Mouse (Mus musculus): Measurements from ENCODE around the gene Zfp536. TPM values are rescaled to one million over a fixed set of nuclear protein-coding genes. Genes with fewer than 3 reads are reported as not detected.

Gene Zfp536
- polyA plus RNA-seq, 1 experiment from 2014 or later = 11.5 TPM

GRCm38 (mm10) chr7:37466477-37467243 lies 306.8 kb downstream of the Zfp536 start:
- Histone ChIP-seq H3K4me2 (ENCODE audit: low read length) (no peak overlapping the region), H3K4me1 (replicated peaks; ENCODE audit: control insufficient read depth, insufficient read depth, low read length) (no peaks in the 10 kb centered on the region; the same call in 1 of the 2 replicates), H3K9me3 (ENCODE audit: control insufficient read depth, low read length) (no peaks in the 10 kb centered on the region), H3K36me3 (ENCODE audit: control insufficient read depth, insufficient read depth, low read length) (no peaks in the 10 kb centered on the region), H3K27ac (ENCODE audit: low read depth) (no peak overlapping the region), H3K27me3 (replicated peaks; ENCODE audit: control insufficient read depth, insufficient read depth, low read length) (no peaks in the 10 kb centered on the region), H3K4me3 (ENCODE audit: low read depth, low read length) (no peak overlapping the region), H3K9ac (ENCODE audit: low read length) (no peak overlapping the region)
- WGBS = 37% methylated on average over 9 of the region's 9 CpGs
- no peak for DNase-seq (ENCODE audit: low spot score)
- no peak for ATAC-seq (replicated peaks; ENCODE audit: low FRiP score, low TSS enrichment, low read depth)

- no peak overlapping the region for H3K4me2 ChIP-seq (ENCODE audit: low read length)
- H3K9me3 ChIP-seq (ENCODE audit: control insufficient read depth, low read length) = no peaks in the 10 kb centered on the region
- WGBS = 41% methylated on average over 7 of the region's 7 CpGs
- H3K4me3 ChIP-seq (ENCODE audit: low read depth, low read length) = no peak overlapping the region
- H3K36me3 ChIP-seq (ENCODE audit: control insufficient read depth, insufficient read depth, low read length) = no peaks in the 10 kb centered on the region
- no peak for ATAC-seq (replicated peaks; ENCODE audit: low FRiP score, low TSS enrichment, low read depth)
- H3K4me1 ChIP-seq (replicated peaks; ENCODE audit: control insufficient read depth, insufficient read depth, low read length) = no peaks in the 10 kb centered on the region; the same call in 1 of the 2 replicates
- H3K27ac ChIP-seq (ENCODE audit: low read depth) = no peak overlapping the region
- no peaks in the 10 kb centered on the region for H3K27me3 ChIP-seq (replicated peaks; ENCODE audit: control insufficient read depth, insufficient read depth, low read length)
- H3K9ac ChIP-seq (ENCODE audit: low read length) = no peak overlapping the region
- no peak for DNase-seq (ENCODE audit: low spot score)
Measured at GRCm38 (mm10) chr7:37464186-37464721, 309.2 kb downstream of the Zfp536 start.

GRCm38 (mm10) chr7:37447523-37447922 lies 325.9 kb downstream of the Zfp536 start:
- no peak overlapping the region for H3K4me3 ChIP-seq (ENCODE audit: low read depth, low read length)
- DNase-seq (ENCODE audit: low spot score) = no peak
- 85% methylated on average over 3 of the region's 3 CpGs for WGBS
- H3K36me3 ChIP-seq (ENCODE audit: control insufficient read depth, insufficient read depth, low read length) = no peaks in the 10 kb centered on the region
- peaks cover 4% of the 10 kb centered on the region; the same call in 1 of the 2 replicates for H3K9me3 ChIP-seq (ENCODE audit: control insufficient read depth, low read length)
- H3K27me3 ChIP-seq (replicated peaks; ENCODE audit: control insufficient read depth, insufficient read depth, low read length) = no peaks in the 10 kb centered on the region
- H3K27ac ChIP-seq (ENCODE audit: low read depth) = no peak overlapping the region
- H3K9ac ChIP-seq (ENCODE audit: low read length) = no peak overlapping the region
- H3K4me2 ChIP-seq (ENCODE audit: low read length) = no peak overlapping the region
- no peak for ATAC-seq (replicated peaks; ENCODE audit: low FRiP score, low TSS enrichment, low read depth)
- no peaks in the 10 kb centered on the region for H3K4me1 ChIP-seq (replicated peaks; ENCODE audit: control insufficient read depth, insufficient read depth, low read length)

- no peak for ATAC-seq (replicated peaks; ENCODE audit: low FRiP score, low TSS enrichment, low read depth)
- DNase-seq (ENCODE audit: low spot score) = no peak
- Histone ChIP-seq H3K9ac (ENCODE audit: low read length) (no peak overlapping the region), H3K27me3 (replicated peaks; ENCODE audit: control insufficient read depth, insufficient read depth, low read length) (no peaks in the 10 kb centered on the region), H3K4me2 (ENCODE audit: low read length) (no peak overlapping the region), H3K4me1 (replicated peaks; ENCODE audit: control insufficient read depth, insufficient read depth, low read length) (no peaks in the 10 kb centered on the region), H3K4me3 (ENCODE audit: low read depth, low read length) (no peak overlapping the region), H3K9me3 (ENCODE audit: control insufficient read depth, low read length) (peaks cover 4% of the 10 kb centered on the region; the same call in 1 of the 2 replicates), H3K27ac (ENCODE audit: low read depth) (no peak overlapping the region), H3K36me3 (ENCODE audit: control insufficient read depth, insufficient read depth, low read length) (no peaks in the 10 kb centered on the region)
- WGBS = 89% methylated on average over 13 of the region's 13 CpGs
Measured at GRCm38 (mm10) chr7:37439912-37440311, 333.5 kb downstream of the Zfp536 start.

- H3K27me3 ChIP-seq (replicated peaks; ENCODE audit: control insufficient read depth, insufficient read depth, low read length) = no peaks in the 10 kb centered on the region
- no peaks in the 10 kb centered on the region for H3K36me3 ChIP-seq (ENCODE audit: control insufficient read depth, insufficient read depth, low read length)
- no peak for DNase-seq (ENCODE audit: low spot score)
- no peak overlapping the region for H3K9ac ChIP-seq (ENCODE audit: low read length)
- WGBS = 67% methylated on average over 16 of the region's 16 CpGs
- H3K9me3 ChIP-seq (ENCODE audit: control insufficient read depth, low read length) = peaks cover 3% of the 10 kb centered on the region; the same call in 1 of the 2 replicates
- H3K4me3 ChIP-seq (ENCODE audit: low read depth, low read length) = no peak overlapping the region
- H3K4me1 ChIP-seq (replicated peaks; ENCODE audit: control insufficient read depth, insufficient read depth, low read length) = no peaks in the 10 kb centered on the region
- H3K4me2 ChIP-seq (ENCODE audit: low read length) = no peak overlapping the region
- no peak overlapping the region for H3K27ac ChIP-seq (ENCODE audit: low read depth)
- ATAC-seq (replicated peaks; ENCODE audit: low FRiP score, low TSS enrichment, low read depth) = no peak
Measured at GRCm38 (mm10) chr7:37439117-37439844, 334.2 kb downstream of the Zfp536 start.

- WGBS = 83% methylated on average over 3 of the region's 3 CpGs
- Histone ChIP-seq H3K4me2 (ENCODE audit: low read length) (no peak overlapping the region), H3K4me1 (replicated peaks; ENCODE audit: control insufficient read depth, insufficient read depth, low read length) (no peaks in the 10 kb centered on the region), H3K9me3 (ENCODE audit: control insufficient read depth, low read length) (no peaks in the 10 kb centered on the region), H3K27me3 (replicated peaks; ENCODE audit: control insufficient read depth, insufficient read depth, low read length) (no peaks in the 10 kb centered on the region), H3K4me3 (ENCODE audit: low read depth, low read length) (no peak overlapping the region), H3K27ac (ENCODE audit: low read depth) (no peak overlapping the region), H3K9ac (ENCODE audit: low read length) (no peak overlapping the region), H3K36me3 (ENCODE audit: control insufficient read depth, insufficient read depth, low read length) (no peaks in the 10 kb centered on the region)
- DNase-seq (ENCODE audit: low spot score) = no peak
- no peak for ATAC-seq (replicated peaks; ENCODE audit: low FRiP score, low TSS enrichment, low read depth)
Measured at GRCm38 (mm10) chr7:37437887-37438286, 335.6 kb downstream of the Zfp536 start.

GRCm38 (mm10) chr7:37433156-37433555 lies 340.3 kb downstream of the Zfp536 start:
- H3K9ac ChIP-seq (ENCODE audit: low read length) = no peak overlapping the region
- no peaks in the 10 kb centered on the region for H3K27me3 ChIP-seq (replicated peaks; ENCODE audit: control insufficient read depth, insufficient read depth, low read length)
- 53% methylated on average over 7 of the region's 7 CpGs for WGBS
- no peak overlapping the region for H3K4me2 ChIP-seq (ENCODE audit: low read length)
- H3K27ac ChIP-seq (ENCODE audit: low read depth) = no peak overlapping the region
- ATAC-seq (replicated peaks; ENCODE audit: low FRiP score, low TSS enrichment, low read depth) (no peak), DNase-seq (ENCODE audit: low spot score) (no peak)
- no peaks in the 10 kb centered on the region for H3K4me1 ChIP-seq (replicated peaks; ENCODE audit: control insufficient read depth, insufficient read depth, low read length)
- H3K9me3 ChIP-seq (ENCODE audit: control insufficient read depth, low read length) = no peaks in the 10 kb centered on the region
- H3K4me3 ChIP-seq (ENCODE audit: low read depth, low read length) = no peak overlapping the region
- no peaks in the 10 kb centered on the region for H3K36me3 ChIP-seq (ENCODE audit: control insufficient read depth, insufficient read depth, low read length)

GRCm38 (mm10) chr7:37431471-37431870 lies 342.0 kb downstream of the Zfp536 start:
- Histone ChIP-seq H3K4me1 (replicated peaks; ENCODE audit: control insufficient read depth, insufficient read depth, low read length) (no peaks in the 10 kb centered on the region), H3K9ac (ENCODE audit: low read length) (no peak overlapping the region), H3K4me2 (ENCODE audit: low read length) (no peak overlapping the region), H3K36me3 (ENCODE audit: control insufficient read depth, insufficient read depth, low read length) (no peaks in the 10 kb centered on the region), H3K4me3 (ENCODE audit: low read depth, low read length) (no peak overlapping the region), H3K9me3 (ENCODE audit: control insufficient read depth, low read length) (no peaks in the 10 kb centered on the region), H3K27me3 (replicated peaks; ENCODE audit: control insufficient read depth, insufficient read depth, low read length) (no peaks in the 10 kb centered on the region), H3K27ac (ENCODE audit: low read depth) (no peak overlapping the region)
- WGBS = 78% methylated on average over 10 of the region's 10 CpGs
- ATAC-seq (replicated peaks; ENCODE audit: low FRiP score, low TSS enrichment, low read depth) (no peak), DNase-seq (ENCODE audit: low spot score) (no peak)
